Mouse (Mus musculus) bone marrow, adult 2 months (tissue): ENCODE results near the gene Fermt1. TPM values are rescaled to one million over a fixed set of nuclear protein-coding genes. Genes with fewer than 3 reads are reported as not detected.

Experiments used
- H3K27ac ChIP-seq: fragments of 200-500 bp; 2 replicates; pipeline ENCODE4 v1.5.1; 2012; ENCODE audit warnings: low read depth, mild to moderate bottlenecking, control low read depth, inconsistent platforms, low read length; ENCODE audit not compliant: control insufficient read depth, poor library complexity, insufficient read depth
- H3K4me1 ChIP-seq: fragments of 200-500 bp; 2 replicates; pipeline ENCODE4 v1.6.1; 2011; ENCODE audit warnings: low read length; ENCODE audit not compliant: control insufficient read depth, insufficient read depth
- H3K4me3 ChIP-seq: fragments of 200-500 bp; replicated peaks from 2 replicates; pipeline ENCODE3; 2011; ENCODE audit warnings: mild to moderate bottlenecking, low read depth, low read length, control low read depth; ENCODE audit not compliant: control insufficient read depth
- CTCF ChIP-seq: fragments of 200-500 bp; IDR thresholded peaks from 2 replicates; pipeline ENCODE4 v1.5.1; 2011; ENCODE audit warnings: low read length, control low read depth; ENCODE audit not compliant: control insufficient read depth, insufficient read depth
- POLR2A ChIP-seq: fragments of 200-500 bp; IDR thresholded peaks from 2 replicates; pipeline ENCODE4 v1.6.1; 2011; ENCODE audit warnings: low read depth, mild to moderate bottlenecking, control low read depth, low read length, borderline replicate concordance; ENCODE audit not compliant: control insufficient read depth
- WGBS: fragments of 180-500 bp; shearing (Covaris S2); methylation state at CpG from one replicate; pipeline ENCODE4 v1.1.7; 2018; 5-methylcytosine and 5-hydroxymethylcytosine counted together
- polyA plus RNA-seq: library from polyadenylated mRNA; stranded (reverse); fragments of >200 nt; gene quantifications from 2 replicates; pipeline ENCODE4 v1.2.4, GENCODE M21; 2011; ENCODE audit warnings: low replicate concordance; ENCODE audit not compliant: missing spikeins, insufficient read depth, insufficient read length

Gene Fermt1
- polyA plus RNA-seq, 1 experiment = not detected

DNA sequence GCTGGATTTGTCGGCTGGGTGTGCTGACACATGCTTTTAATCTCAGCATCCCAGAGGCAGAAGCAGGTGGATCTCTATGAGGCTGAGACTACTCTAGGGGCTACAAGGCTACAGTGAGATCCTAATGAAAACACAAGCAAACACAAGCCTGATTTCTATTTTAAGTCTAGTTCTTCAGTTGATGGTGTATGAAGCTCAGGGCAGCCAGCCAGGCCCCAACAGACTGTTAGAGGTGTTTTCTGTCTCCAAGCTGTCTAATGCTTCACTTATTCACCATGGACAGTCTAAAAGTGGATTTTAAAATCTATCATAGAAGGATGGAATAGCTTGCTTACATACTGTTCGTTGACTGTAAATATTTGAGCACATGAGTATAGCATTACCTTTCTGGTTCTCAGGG, 84.2 kb downstream of the Fermt1 start:
- no peak overlapping the region for H3K4me3 ChIP-seq
- WGBS = 80% methylated on average over 2 of the region's 2 CpGs
- TF ChIP-seq CTCF (no peak), POLR2A (no peak)
- H3K27ac ChIP-seq = no peak overlapping the region
- no peaks in the 10 kb centered on the region for H3K4me1 ChIP-seq

DNA sequence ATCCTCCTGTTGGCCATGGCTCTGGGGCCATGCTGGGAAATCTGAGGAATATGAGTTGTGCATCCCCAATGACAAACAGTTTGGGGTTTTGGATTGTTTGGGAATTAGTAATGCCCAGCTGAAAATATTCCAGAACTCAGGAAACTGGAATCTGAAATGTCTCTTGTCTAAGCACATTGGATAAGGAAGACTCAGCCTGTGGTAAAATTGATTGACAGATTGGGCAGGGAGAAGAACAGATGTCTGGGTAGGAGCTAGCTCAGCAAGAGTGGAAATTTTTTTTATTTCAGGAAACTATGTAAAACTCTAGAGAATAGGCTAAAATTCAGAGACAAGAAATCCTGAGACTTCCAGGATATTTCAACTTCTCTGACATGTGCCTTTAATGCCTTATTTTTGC, 85.3 kb downstream of the Fermt1 start:
- no peaks in the 10 kb centered on the region for H3K4me1 ChIP-seq
- H3K27ac ChIP-seq = no peak overlapping the region
- TF ChIP-seq POLR2A (no peak), CTCF (no peak)
- H3K4me3 ChIP-seq = no peak overlapping the region

DNA sequence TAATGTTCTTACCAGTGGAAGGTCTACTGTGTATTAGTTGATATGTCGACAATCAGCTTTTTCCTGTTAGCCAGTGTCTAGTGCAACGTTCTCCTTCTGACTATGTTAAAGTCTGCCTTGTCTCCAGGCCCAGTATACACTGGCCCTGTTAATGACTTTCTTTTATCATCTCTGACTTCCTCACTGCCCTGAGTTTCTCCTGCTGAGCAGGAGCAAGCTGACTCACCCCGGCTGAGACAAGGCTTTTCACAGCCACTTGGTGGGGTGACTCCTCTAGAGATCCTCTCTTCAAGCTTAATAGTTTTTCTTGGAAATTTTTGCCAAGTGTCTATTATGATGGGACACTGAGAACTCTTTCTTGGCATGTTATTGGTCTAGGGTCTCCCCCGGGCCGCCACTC, 89.4 kb downstream of the Fermt1 start:
- TF ChIP-seq CTCF (no peak), POLR2A (no peak)
- no peak overlapping the region for H3K4me3 ChIP-seq
- H3K27ac ChIP-seq = no peak overlapping the region
- WGBS = 72% methylated on average over 5 of the region's 5 CpGs
- H3K4me1 ChIP-seq = no peaks in the 10 kb centered on the region; the same call in 1 of the 2 replicates

Other genes starting within 250 kb of the Fermt1 start
- gene Chgb, start 164.6 kb downstream of the Fermt1 start, polyA plus RNA-seq = 1.3 TPM in 1 of 2 replicates, not detected in the other
- 10.5 and 22.8 TPM in 2 replicates for gene Trmt6, start 129.9 kb downstream of the Fermt1 start, polyA plus RNA-seq
- gene Mcm8, start 129.8 kb downstream of the Fermt1 start, polyA plus RNA-seq = 3.0 and 3.7 TPM in 2 replicates
- 5.7 and 12.8 TPM in 2 replicates for gene Crls1, start 99.2 kb downstream of the Fermt1 start, polyA plus RNA-seq
- gene Lrrn4, start 65.0 kb downstream of the Fermt1 start, polyA plus RNA-seq = not detected in 2 replicates